Mouse (Mus musculus): Measurements from ENCODE around the gene Aste1. TPM values are rescaled to one million over a fixed set of nuclear protein-coding genes. Genes with fewer than 3 reads are reported as not detected.

Aste1 gene
- polyA plus RNA-seq (2017; shearing (Covaris generic)), result 37.8 TPM

DNA sequence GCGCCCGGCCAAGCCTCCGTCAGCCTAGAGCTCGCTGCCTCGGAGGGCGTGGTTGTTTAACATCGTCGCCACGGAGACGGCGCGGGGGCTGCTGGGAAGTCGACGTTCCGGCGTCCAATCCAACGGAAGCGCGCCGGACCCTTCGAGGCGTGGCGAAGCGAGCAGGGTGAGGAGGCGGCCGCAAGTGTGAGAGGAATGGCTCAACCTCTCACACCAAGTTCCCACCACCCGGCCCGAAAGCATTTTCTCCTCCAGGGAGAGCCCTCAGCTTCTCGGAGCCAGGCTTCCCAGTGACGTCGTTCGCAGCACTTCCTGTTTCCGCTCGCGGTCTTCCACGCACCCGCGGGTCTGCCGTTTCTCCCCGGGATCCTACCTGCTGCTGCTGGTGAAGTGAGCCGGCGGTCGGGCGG lies at the start of gene Aste1, which contains the start of gene Nek11:
Gene Aste1 (plus strand): TSS at position 175 of the 410 bp plus-strand sequence.
Gene Nek11 (minus strand): TSS at position 307 of the 410 bp plus-strand sequence.

Other genes with a start within 250 kb of the Aste1 start
- 0.15 TPM for gene Nek11, start 132 bp downstream of the Aste1 start, polyA plus RNA-seq (2017; shearing (Covaris generic))
- 34.8 TPM for gene Atp2c1, start 131.9 kb downstream of the Aste1 start, polyA plus RNA-seq (2017; shearing (Covaris generic))
- gene Pik3r4, start 247.6 kb downstream of the Aste1 start, polyA plus RNA-seq (2017; shearing (Covaris generic)), result 55.7 TPM

All from inflammation-experienced regulatory T-cells, adult 16 weeks (primary cell).